Mouse (Mus musculus): ENCODE results near the gene Smg6. TPM values are rescaled to one million over a fixed set of nuclear protein-coding genes. Genes with fewer than 3 reads are reported as not detected.
A peak's percentile ranks its signal among the peaks of the same experiment; 100 is the strongest.

Gene Smg6
- polyA plus RNA-seq, 1 experiment from 2014 or later: 19.9 TPM

GRCm38 (mm10) chr11:75164051-75164450, 238.4 kb downstream of the Smg6 start:
- Histone ChIP-seq H3K9me3 (ENCODE audit: control insufficient read depth, low read depth, low read length) (no peaks in the 10 kb centered on the region), H3K4me1 (ENCODE audit: control insufficient read depth, insufficient read depth, low read length) (peaks cover 42% of the 10 kb centered on the region), H3K27me3 (ENCODE audit: control insufficient read depth, insufficient read depth, low read length) (no peaks in the 10 kb centered on the region), H3K27ac (ENCODE audit: low read length) (peak overlapping the region; percentile 98), H3K36me3 (ENCODE audit: control insufficient read depth, insufficient read depth, low read length) (peaks cover 59% of the 10 kb centered on the region), H3K4me3 (ENCODE audit: low read depth, low read length) (peak overlapping the region; percentile 85; the same call in 1 of the 2 replicates), H3K9ac (replicated peaks; ENCODE audit: low read depth, low read length) (peak overlapping the region; percentile 25; the same call in 1 of the 2 replicates), H3K4me2 (replicated peaks; ENCODE audit: low read depth, low read length) (peak overlapping the region; percentile 63)
- no peak for ATAC-seq (ENCODE audit: insufficient number of reproducible peaks, insufficient read depth, low FRiP score, low read depth)
- WGBS: 73% methylated on average over 2 of the region's 2 CpGs

- no peaks in the 10 kb centered on the region for H3K9me3 ChIP-seq (ENCODE audit: control insufficient read depth, low read depth, low read length)
- 22% methylated on average over 15 of the region's 15 CpGs for WGBS
- peak overlapping the region; percentile 85 for H3K4me3 ChIP-seq (ENCODE audit: low read depth, low read length)
- ATAC-seq (ENCODE audit: insufficient number of reproducible peaks, insufficient read depth, low FRiP score, low read depth): no peak
- peaks cover 44% of the 10 kb centered on the region for H3K4me1 ChIP-seq (ENCODE audit: control insufficient read depth, insufficient read depth, low read length)
- H3K9ac ChIP-seq (replicated peaks; ENCODE audit: low read depth, low read length): peak overlapping the region; percentile 97
- H3K36me3 ChIP-seq (ENCODE audit: control insufficient read depth, insufficient read depth, low read length): peaks cover 54% of the 10 kb centered on the region
- no peaks in the 10 kb centered on the region for H3K27me3 ChIP-seq (ENCODE audit: control insufficient read depth, insufficient read depth, low read length)
- H3K27ac ChIP-seq (ENCODE audit: low read length): peak overlapping the region; percentile 98
- H3K4me2 ChIP-seq (replicated peaks; ENCODE audit: low read depth, low read length): peak overlapping the region; percentile 63
Observed at GRCm38 (mm10) chr11:75164750-75165149, 239.1 kb downstream of the Smg6 start.

GRCm38 (mm10) chr11:75165441-75166192, 240.0 kb downstream of the Smg6 start:
- Histone ChIP-seq H3K9ac (replicated peaks; ENCODE audit: low read depth, low read length) (peak overlapping the region; percentile 97), H3K4me2 (replicated peaks; ENCODE audit: low read depth, low read length) (peak overlapping the region; percentile 63), H3K27ac (ENCODE audit: low read length) (peak overlapping the region; percentile 98), H3K4me1 (ENCODE audit: control insufficient read depth, insufficient read depth, low read length) (peaks cover 41% of the 10 kb centered on the region), H3K9me3 (ENCODE audit: control insufficient read depth, low read depth, low read length) (no peaks in the 10 kb centered on the region), H3K4me3 (ENCODE audit: low read depth, low read length) (peak overlapping the region; percentile 85), H3K36me3 (ENCODE audit: control insufficient read depth, insufficient read depth, low read length) (peaks cover 48% of the 10 kb centered on the region), H3K27me3 (ENCODE audit: control insufficient read depth, insufficient read depth, low read length) (no peaks in the 10 kb centered on the region)
- 14% methylated on average over 52 of the region's 54 CpGs for WGBS
- no peak for ATAC-seq (ENCODE audit: insufficient number of reproducible peaks, insufficient read depth, low FRiP score, low read depth)

- peak overlapping the region; percentile 63 for H3K4me2 ChIP-seq (replicated peaks; ENCODE audit: low read depth, low read length)
- 9% methylated on average over 55 of the region's 55 CpGs for WGBS
- peaks cover 44% of the 10 kb centered on the region for H3K36me3 ChIP-seq (ENCODE audit: control insufficient read depth, insufficient read depth, low read length)
- peaks cover 43% of the 10 kb centered on the region for H3K4me1 ChIP-seq (ENCODE audit: control insufficient read depth, insufficient read depth, low read length)
- no peaks in the 10 kb centered on the region for H3K9me3 ChIP-seq (ENCODE audit: control insufficient read depth, low read depth, low read length)
- peak overlapping the region; percentile 98 for H3K27ac ChIP-seq (ENCODE audit: low read length)
- H3K4me3 ChIP-seq (ENCODE audit: low read depth, low read length): peak overlapping the region; percentile 85
- H3K27me3 ChIP-seq (ENCODE audit: control insufficient read depth, insufficient read depth, low read length): no peaks in the 10 kb centered on the region
- no peak for ATAC-seq (ENCODE audit: insufficient number of reproducible peaks, insufficient read depth, low FRiP score, low read depth)
- H3K9ac ChIP-seq (replicated peaks; ENCODE audit: low read depth, low read length): peak overlapping the region; percentile 97
Observed at GRCm38 (mm10) chr11:75166193-75166842, 240.7 kb downstream of the Smg6 start.

- WGBS: 4% methylated on average over 66 of the region's 68 CpGs
- H3K4me2 ChIP-seq (replicated peaks; ENCODE audit: low read depth, low read length): peak overlapping the region; percentile 63
- peak overlapping the region; percentile 97 for H3K9ac ChIP-seq (replicated peaks; ENCODE audit: low read depth, low read length)
- no peak for ATAC-seq (ENCODE audit: insufficient number of reproducible peaks, insufficient read depth, low FRiP score, low read depth)
- H3K36me3 ChIP-seq (ENCODE audit: control insufficient read depth, insufficient read depth, low read length): peaks cover 43% of the 10 kb centered on the region
- no peaks in the 10 kb centered on the region for H3K9me3 ChIP-seq (ENCODE audit: control insufficient read depth, low read depth, low read length)
- 0 out of 2 replicates have a peak, but pooled peaks cover under 1% of the 10 kb centered on the region for H3K27me3 ChIP-seq (ENCODE audit: control insufficient read depth, insufficient read depth, low read length)
- peak overlapping the region; percentile 98 for H3K27ac ChIP-seq (ENCODE audit: low read length)
- H3K4me3 ChIP-seq (ENCODE audit: low read depth, low read length): peak overlapping the region; percentile 85
- H3K4me1 ChIP-seq (ENCODE audit: control insufficient read depth, insufficient read depth, low read length): peaks cover 39% of the 10 kb centered on the region
Observed at GRCm38 (mm10) chr11:75166861-75167642, 241.4 kb downstream of the Smg6 start.

- no peaks in the 10 kb centered on the region for H3K9me3 ChIP-seq (ENCODE audit: control insufficient read depth, low read depth, low read length)
- 0 out of 2 replicates have a peak, but pooled peaks cover 8% of the 10 kb centered on the region for H3K27me3 ChIP-seq (ENCODE audit: control insufficient read depth, insufficient read depth, low read length)
- peak overlapping the region; percentile 85 for H3K4me3 ChIP-seq (ENCODE audit: low read depth, low read length)
- peaks cover 35% of the 10 kb centered on the region for H3K36me3 ChIP-seq (ENCODE audit: control insufficient read depth, insufficient read depth, low read length)
- 6% methylated on average over 47 of the region's 63 CpGs for WGBS
- no peak for ATAC-seq (ENCODE audit: insufficient number of reproducible peaks, insufficient read depth, low FRiP score, low read depth)
- H3K27ac ChIP-seq (ENCODE audit: low read length): peak overlapping the region; percentile 98
- peak overlapping the region; percentile 63 for H3K4me2 ChIP-seq (replicated peaks; ENCODE audit: low read depth, low read length)
- H3K4me1 ChIP-seq (ENCODE audit: control insufficient read depth, insufficient read depth, low read length): peaks cover 37% of the 10 kb centered on the region
- H3K9ac ChIP-seq (replicated peaks; ENCODE audit: low read depth, low read length): peak overlapping the region; percentile 97
Observed at GRCm38 (mm10) chr11:75167643-75168589, 242.3 kb downstream of the Smg6 start.

GRCm38 (mm10) chr11:75168590-75169361, 243.2 kb downstream of the Smg6 start:
- peak overlapping the region; percentile 98 for H3K27ac ChIP-seq (ENCODE audit: low read length)
- peak overlapping the region; percentile 97 for H3K9ac ChIP-seq (replicated peaks; ENCODE audit: low read depth, low read length)
- 0 out of 2 replicates have a peak, but pooled peaks cover 8% of the 10 kb centered on the region for H3K27me3 ChIP-seq (ENCODE audit: control insufficient read depth, insufficient read depth, low read length)
- under 1% methylated on average over 78 of the region's 83 CpGs for WGBS
- ATAC-seq (ENCODE audit: insufficient number of reproducible peaks, insufficient read depth, low FRiP score, low read depth): peak; percentile 24; the same call in 1 of the 2 replicates
- H3K4me3 ChIP-seq (ENCODE audit: low read depth, low read length): peak overlapping the region; percentile 85
- no peaks in the 10 kb centered on the region for H3K9me3 ChIP-seq (ENCODE audit: control insufficient read depth, low read depth, low read length)
- peak overlapping the region; percentile 63 for H3K4me2 ChIP-seq (replicated peaks; ENCODE audit: low read depth, low read length)
- H3K4me1 ChIP-seq (ENCODE audit: control insufficient read depth, insufficient read depth, low read length): peaks cover 31% of the 10 kb centered on the region
- H3K36me3 ChIP-seq (ENCODE audit: control insufficient read depth, insufficient read depth, low read length): peaks cover 26% of the 10 kb centered on the region

All from stomach, embryonic 14.5 days (tissue).